Mouse (Mus musculus): Measurements from ENCODE around the gene Gm43191. TPM values are rescaled to one million over a fixed set of nuclear protein-coding genes. Genes with fewer than 3 reads are reported as not detected.

Gene Gm43191
- polyA plus RNA-seq, 1 experiment from 2014 or later: not detected

DNA sequence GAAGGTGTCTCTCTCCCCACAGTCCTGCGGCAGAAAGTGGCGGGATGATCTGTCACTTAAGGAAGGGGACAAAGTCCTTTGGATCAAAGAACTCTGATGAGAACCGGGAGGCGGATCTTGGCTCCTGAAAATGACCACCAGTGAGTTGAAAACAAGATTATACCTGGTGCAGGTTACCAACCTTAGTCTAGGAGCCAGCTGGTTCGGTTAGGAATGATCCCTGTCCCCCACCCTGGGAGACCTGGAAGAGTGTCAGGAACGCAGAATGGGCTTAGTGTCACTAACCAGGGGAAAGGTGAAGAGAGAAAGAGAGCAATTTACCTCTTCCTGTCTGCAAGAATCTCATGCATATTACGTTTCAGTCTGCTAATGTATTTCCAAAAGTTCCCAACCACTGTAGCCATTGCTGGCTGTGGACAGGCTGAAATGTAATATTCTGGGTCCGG lies 31.4 kb upstream of the Gm43191 start, which contains the start of gene Slc35a3:
Slc35a3 (minus strand) TSS at position 396 of the 446 bp plus-strand sequence.
- peaks cover 3% of the 10 kb centered on the region; the same call in 1 of the 2 replicates for H3K4me1 ChIP-seq (ENCODE audit: insufficient read depth)
- DNase-seq (no peak), ATAC-seq (ENCODE audit: insufficient read depth) (peak; percentile 20; the same call in 1 of the 2 replicates)
- H3K4me3 ChIP-seq (ENCODE audit: low read depth, low read length): peak within 1 kb of the TSS; percentile 92
- whole genome bisulfite sequencing: 3% methylated on average over 8 of the region's 8 CpGs
- H3K36me3 ChIP-seq (ENCODE audit: insufficient read depth): no peaks in the 10 kb centered on the region
- no peak for TF ChIP-seq CTCF (IDR thresholded peaks at IDR 0.05; ENCODE audit: low read depth)
- H3K27me3 ChIP-seq (ENCODE audit: insufficient read depth, low read length): no peaks in the 10 kb centered on the region
- peak within 1 kb of the TSS; percentile 80; the same call in 1 of the 2 replicates for H3K27ac ChIP-seq (ENCODE audit: low read depth)
- peak within 1 kb of the TSS; percentile 82 for H3K4me2 ChIP-seq
- no peaks in the 10 kb centered on the region for H3K9me3 ChIP-seq (ENCODE audit: low read depth, low read length)
- H3K9ac ChIP-seq: peak within 1 kb of the TSS; percentile 97

DNA sequence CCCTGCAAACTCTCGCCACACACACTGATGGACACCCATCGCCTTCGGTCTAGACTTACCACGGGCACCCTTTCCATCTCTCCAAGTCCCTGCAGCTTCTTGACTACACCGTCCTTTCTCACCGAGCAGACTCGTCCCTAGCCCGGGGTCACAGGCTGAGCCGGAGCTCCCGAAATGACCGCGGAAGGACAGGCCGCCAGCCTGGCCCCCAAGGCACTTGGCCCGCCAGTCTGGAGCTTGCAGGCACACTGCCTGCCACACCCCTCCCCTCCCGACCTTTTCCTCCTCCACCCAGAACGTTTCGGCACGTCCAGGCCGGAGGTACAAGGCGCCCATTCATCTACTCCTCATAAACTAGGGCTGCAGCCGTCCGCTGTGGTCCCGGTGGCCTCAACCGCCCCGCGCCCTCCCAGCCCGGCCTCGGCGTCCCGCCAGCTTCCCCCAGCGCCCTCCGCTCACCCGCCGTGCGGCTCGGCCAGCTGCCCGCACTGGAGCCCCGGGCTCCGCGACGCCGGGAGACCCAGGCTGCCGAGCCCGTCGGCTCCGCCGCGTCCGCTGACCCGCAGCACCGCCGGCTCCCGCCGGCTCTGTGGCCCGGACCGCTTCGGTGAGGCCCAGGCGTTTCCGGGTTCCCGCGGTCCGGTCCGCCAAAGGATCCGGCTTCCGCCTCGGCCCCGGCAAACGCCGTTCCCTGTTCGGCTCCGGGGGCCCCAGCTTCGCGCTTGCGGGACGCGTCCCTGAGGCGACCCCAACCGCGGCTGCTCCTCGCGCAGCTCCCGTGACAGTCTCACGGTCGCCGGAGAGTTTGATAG lies 30.8 kb upstream of the Gm43191 start:
- H3K27me3 ChIP-seq (ENCODE audit: insufficient read depth, low read length): no peaks in the 10 kb centered on the region
- no peak for TF ChIP-seq CTCF (IDR thresholded peaks at IDR 0.05; ENCODE audit: low read depth)

DNA sequence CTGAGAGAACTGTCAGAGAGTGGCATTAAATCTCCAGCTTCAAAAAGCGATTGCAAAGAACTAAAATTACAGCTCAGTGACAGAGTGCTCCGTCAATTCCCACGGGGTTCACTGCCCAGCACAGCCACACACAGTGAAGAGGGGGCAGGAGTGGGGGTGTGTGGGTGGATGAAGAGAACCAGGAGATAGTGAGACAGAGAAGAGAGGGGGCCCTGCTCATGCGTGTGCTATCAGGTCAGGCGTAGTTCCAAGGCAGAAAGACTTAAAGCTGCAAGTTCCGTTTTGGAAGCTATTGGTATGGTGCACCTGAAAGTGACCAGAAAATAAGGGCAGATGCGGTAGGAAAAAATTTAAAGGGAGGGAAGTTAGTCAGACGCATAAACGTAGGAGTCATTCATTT lies 29.9 kb upstream of the Gm43191 start:
- no peaks in the 10 kb centered on the region for H3K9me3 ChIP-seq (ENCODE audit: low read depth, low read length)
- peak overlapping the region; percentile 82 for H3K4me2 ChIP-seq
- no peak for ATAC-seq (ENCODE audit: insufficient read depth)
- no peaks in the 10 kb centered on the region for H3K27me3 ChIP-seq (ENCODE audit: insufficient read depth, low read length)
- no peak for DNase-seq
- TF ChIP-seq CTCF (IDR thresholded peaks at IDR 0.05; ENCODE audit: low read depth): no peak
- no peaks in the 10 kb centered on the region for H3K36me3 ChIP-seq (ENCODE audit: insufficient read depth)
- H3K9ac ChIP-seq: peak overlapping the region; percentile 97; the same call in 1 of the 2 replicates
- WGBS: 44% methylated on average over 9 of the region's 9 CpGs
- H3K27ac ChIP-seq (ENCODE audit: low read depth): no peak overlapping the region
- peak overlapping the region; percentile 92 for H3K4me3 ChIP-seq (ENCODE audit: low read depth, low read length)
- H3K4me1 ChIP-seq (ENCODE audit: insufficient read depth): peaks cover 3% of the 10 kb centered on the region; the same call in 1 of the 2 replicates

More for the DNA sequence above, 30.8 kb upstream of the Gm43191 start:
- peaks cover 3% of the 10 kb centered on the region; the same call in 1 of the 2 replicates for H3K4me1 ChIP-seq (ENCODE audit: insufficient read depth)
- ATAC-seq (ENCODE audit: insufficient read depth) (peak; percentile 94), DNase-seq (peak; percentile 84)
- H3K27ac ChIP-seq (ENCODE audit: low read depth): peak overlapping the region; percentile 80; the same call in 1 of the 2 replicates
- peak overlapping the region; percentile 82 for H3K4me2 ChIP-seq
- no peaks in the 10 kb centered on the region for H3K9me3 ChIP-seq (ENCODE audit: low read depth, low read length)
- H3K36me3 ChIP-seq (ENCODE audit: insufficient read depth): no peaks in the 10 kb centered on the region
- H3K4me3 ChIP-seq (ENCODE audit: low read depth, low read length): peak overlapping the region; percentile 92
- peak overlapping the region; percentile 97 for H3K9ac ChIP-seq
- under 1% methylated on average over 85 of the region's 85 CpGs for WGBS

DNA sequence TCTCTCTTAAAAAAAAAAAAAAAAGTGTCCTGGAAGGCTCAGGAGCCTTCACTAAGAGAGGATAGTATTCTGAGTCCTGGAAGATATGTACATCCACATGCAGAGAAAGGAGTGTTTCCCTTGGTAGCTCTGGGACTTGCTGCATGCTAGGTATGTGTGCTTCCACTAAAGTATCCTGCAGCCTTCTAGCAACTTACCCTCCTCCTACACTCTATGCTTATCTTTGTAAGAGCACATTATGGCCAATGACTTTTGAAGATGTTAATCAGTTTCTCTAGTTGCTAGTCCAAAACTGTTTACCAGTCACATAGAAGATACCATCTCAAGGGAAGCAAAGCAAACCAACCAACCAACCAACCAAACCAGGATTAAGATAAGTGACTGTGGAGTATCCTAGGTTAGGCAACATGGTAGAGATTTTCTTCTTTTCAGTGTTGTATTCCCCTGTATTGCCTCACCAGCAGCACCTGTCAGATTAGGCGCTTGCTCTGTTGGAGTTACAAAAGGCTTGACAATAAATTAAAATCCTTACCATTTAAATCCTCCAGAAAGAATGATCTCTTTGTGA lies 24.7 kb upstream of the Gm43191 start:
- no peaks in the 10 kb centered on the region for H3K27me3 ChIP-seq (ENCODE audit: insufficient read depth, low read length)
- no peaks in the 10 kb centered on the region for H3K9me3 ChIP-seq (ENCODE audit: low read depth, low read length)
- H3K9ac ChIP-seq: no peak overlapping the region
- H3K4me2 ChIP-seq: no peak overlapping the region
- DNase-seq (no peak), ATAC-seq (ENCODE audit: insufficient read depth) (no peak)
- H3K4me1 ChIP-seq (ENCODE audit: insufficient read depth): no peaks in the 10 kb centered on the region
- no peaks in the 10 kb centered on the region for H3K36me3 ChIP-seq (ENCODE audit: insufficient read depth)
- 97% methylated on average over 1 of the region's 1 CpGs for WGBS
- TF ChIP-seq CTCF (IDR thresholded peaks at IDR 0.05; ENCODE audit: low read depth): no peak
- H3K4me3 ChIP-seq (ENCODE audit: low read depth, low read length): no peak overlapping the region
- no peak overlapping the region for H3K27ac ChIP-seq (ENCODE audit: low read depth)

DNA sequence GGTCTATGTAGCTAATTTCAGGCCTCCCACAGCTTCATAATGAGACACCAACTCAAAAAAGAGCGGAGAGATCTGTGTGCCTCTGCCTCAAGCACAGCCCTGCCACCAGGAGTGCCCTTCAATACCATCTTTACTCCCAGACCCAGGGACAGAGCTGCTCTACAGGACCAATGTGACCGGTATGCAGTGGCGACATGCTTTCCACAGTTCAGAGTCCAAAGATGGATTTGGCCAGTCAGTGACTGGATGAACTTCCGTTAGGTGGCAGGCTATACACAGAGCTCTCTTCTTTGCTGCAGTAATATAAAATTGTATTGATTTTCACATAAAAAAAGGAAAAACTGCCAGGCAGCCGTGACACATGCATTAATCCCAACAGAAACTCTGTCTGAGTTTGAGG lies 22.8 kb upstream of the Gm43191 start:
- ATAC-seq (ENCODE audit: insufficient read depth): no peak
- Histone ChIP-seq H3K4me2 (no peak overlapping the region), H3K4me3 (ENCODE audit: low read depth, low read length) (no peak overlapping the region), H3K27ac (ENCODE audit: low read depth) (no peak overlapping the region), H3K9me3 (ENCODE audit: low read depth, low read length) (no peaks in the 10 kb centered on the region), H3K9ac (no peak overlapping the region), H3K4me1 (ENCODE audit: insufficient read depth) (no peaks in the 10 kb centered on the region), H3K27me3 (ENCODE audit: insufficient read depth, low read length) (no peaks in the 10 kb centered on the region), H3K36me3 (ENCODE audit: insufficient read depth) (no peaks in the 10 kb centered on the region)
- DNase-seq: no peak
- TF ChIP-seq CTCF (IDR thresholded peaks at IDR 0.05; ENCODE audit: low read depth): no peak
- 93% methylated on average over 5 of the region's 5 CpGs for WGBS

DNA sequence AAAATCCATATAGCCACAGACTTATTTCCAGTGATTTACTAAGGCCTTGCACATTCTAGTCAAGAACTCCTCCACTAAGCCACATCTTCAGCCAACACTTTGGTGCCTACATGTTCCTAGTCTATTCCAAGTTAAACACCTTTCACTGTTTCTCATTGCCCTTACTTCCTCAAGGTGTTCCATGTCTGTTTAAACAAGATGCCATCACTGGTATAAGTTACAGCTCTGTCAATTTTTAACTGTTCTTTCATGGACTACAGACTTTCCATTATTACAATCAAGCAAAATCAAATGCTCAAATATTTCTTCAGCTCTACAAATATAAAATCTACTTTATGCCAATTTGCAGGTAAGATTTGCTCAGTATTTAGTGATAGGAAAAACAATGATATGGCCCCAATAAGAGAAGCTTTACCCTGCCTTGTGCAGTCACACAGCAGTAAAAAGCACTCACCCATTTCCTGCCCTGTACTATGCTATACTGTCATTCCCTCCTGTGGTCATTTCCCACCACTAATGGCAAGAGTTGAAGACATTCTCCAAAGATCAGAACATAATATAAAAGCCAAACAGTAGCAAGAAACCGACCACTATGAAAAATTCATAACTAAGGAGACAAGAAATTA lies 21.7 kb upstream of the Gm43191 start:
- H3K4me1 ChIP-seq (ENCODE audit: insufficient read depth): no peaks in the 10 kb centered on the region
- 84% methylated on average over 1 of the region's 1 CpGs for WGBS
- ATAC-seq (ENCODE audit: insufficient read depth) (no peak), DNase-seq (no peak)
- no peak overlapping the region for H3K9ac ChIP-seq
- no peak for TF ChIP-seq CTCF (IDR thresholded peaks at IDR 0.05; ENCODE audit: low read depth)
- H3K27me3 ChIP-seq (ENCODE audit: insufficient read depth, low read length): no peaks in the 10 kb centered on the region
- H3K9me3 ChIP-seq (ENCODE audit: low read depth, low read length): no peaks in the 10 kb centered on the region
- no peak overlapping the region for H3K4me2 ChIP-seq
- H3K36me3 ChIP-seq (ENCODE audit: insufficient read depth): no peaks in the 10 kb centered on the region
- no peak overlapping the region for H3K4me3 ChIP-seq (ENCODE audit: low read depth, low read length)
- no peak overlapping the region for H3K27ac ChIP-seq (ENCODE audit: low read depth)

DNA sequence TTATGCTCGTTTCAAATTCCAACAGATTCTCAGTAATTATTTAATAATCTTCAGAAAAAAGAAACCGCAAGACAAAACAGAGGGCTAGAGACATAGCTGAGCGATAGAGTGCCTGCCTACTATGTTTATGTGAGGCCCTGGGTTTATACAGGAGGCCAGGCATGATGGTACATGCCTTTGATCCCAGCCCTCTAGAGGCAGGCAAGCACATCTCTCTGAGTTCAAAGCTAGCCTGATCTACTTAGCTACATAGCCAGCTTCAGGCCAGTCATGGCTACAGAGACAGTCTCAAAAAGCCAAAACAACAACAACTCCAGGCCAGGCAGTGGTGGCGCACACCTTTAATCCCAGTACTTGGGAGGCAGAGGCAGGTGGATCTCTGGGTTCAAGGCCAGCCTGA lies 20.5 kb upstream of the Gm43191 start:
- DNase-seq (no peak), ATAC-seq (ENCODE audit: insufficient read depth) (no peak)
- Histone ChIP-seq H3K4me2 (no peak overlapping the region), H3K36me3 (ENCODE audit: insufficient read depth) (no peaks in the 10 kb centered on the region), H3K4me3 (ENCODE audit: low read depth, low read length) (no peak overlapping the region), H3K27me3 (ENCODE audit: insufficient read depth, low read length) (no peaks in the 10 kb centered on the region), H3K9ac (no peak overlapping the region), H3K27ac (ENCODE audit: low read depth) (no peak overlapping the region), H3K9me3 (ENCODE audit: low read depth, low read length) (no peaks in the 10 kb centered on the region), H3K4me1 (ENCODE audit: insufficient read depth) (no peaks in the 10 kb centered on the region)
- 92% methylated on average over 4 of the region's 4 CpGs for WGBS
- no peak for TF ChIP-seq CTCF (IDR thresholded peaks at IDR 0.05; ENCODE audit: low read depth)

Data from lung, embryonic 14.5 days (tissue).